Mouse (Mus musculus): Measurements from ENCODE around the gene Klhl10. TPM values are rescaled to one million over a fixed set of nuclear protein-coding genes. Genes with fewer than 3 reads are reported as not detected.
A peak's percentile ranks its signal among the peaks of the same experiment; 100 is the strongest.

The Klhl10 gene
- total and polyA plus RNA-seq, 2 experiments from 2014 or later, result 0.22 to 0.65 TPM

DNA sequence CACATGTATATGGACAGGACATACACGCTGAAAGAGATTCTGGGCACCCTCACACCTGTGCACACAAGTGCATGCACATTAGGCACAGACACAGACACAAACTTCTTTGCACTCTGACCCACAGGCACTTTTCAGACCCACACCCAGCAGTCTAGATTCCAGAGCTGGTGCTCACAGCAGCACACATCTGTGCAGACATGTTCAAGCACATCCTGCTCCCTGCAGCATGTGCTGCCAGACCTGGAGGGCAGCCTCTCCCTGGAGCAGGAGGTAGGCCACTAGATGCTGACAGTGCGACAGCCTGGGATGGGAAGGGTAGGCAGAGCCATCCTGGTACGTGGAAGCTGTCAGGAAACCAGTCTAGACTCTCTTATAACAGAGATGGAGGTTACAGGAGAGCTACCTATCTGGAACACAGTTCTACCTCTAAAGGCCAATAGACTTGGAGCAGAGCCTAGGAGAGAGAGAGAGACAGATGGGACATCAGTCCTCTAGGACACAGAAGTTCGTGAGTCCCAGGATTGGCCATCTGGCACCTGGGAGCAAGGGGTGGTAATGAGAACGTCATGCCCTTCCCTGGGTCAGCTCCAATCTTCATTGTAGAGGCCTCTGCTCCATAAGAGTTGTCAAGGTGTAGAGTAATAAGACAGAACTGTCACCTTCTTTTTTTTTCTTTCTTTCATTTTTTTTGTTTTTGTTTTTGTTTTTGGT lies 34.6 kb upstream of the Klhl10 start:
- H3K4me2 ChIP-seq (ENCODE audit: low read depth, low read length, poor library complexity, severe bottlenecking), result no peak overlapping the region
- H3K27ac ChIP-seq (ENCODE audit: low read depth, low read length), result no peak overlapping the region
- 87% methylated on average over 5 of the region's 5 CpGs for WGBS
- H3K4me3 ChIP-seq (ENCODE audit: low read depth, low read length), result no peak overlapping the region
- H3K36me3 ChIP-seq (ENCODE audit: insufficient read depth, low read length), result peaks cover 9% of the 10 kb centered on the region
- no peaks in the 10 kb centered on the region for H3K9me3 ChIP-seq (ENCODE audit: low read length)
- ATAC-seq (ENCODE audit: low FRiP score) (no peak), DNase-seq (ENCODE audit: low spot score) (no peak)
- no peaks in the 10 kb centered on the region for H3K27me3 ChIP-seq (ENCODE audit: insufficient read depth, low read length)
- no peak overlapping the region for H3K9ac ChIP-seq (replicated peaks; ENCODE audit: low read length, poor library complexity, severe bottlenecking)
- no peak for TF ChIP-seq CTCF (IDR thresholded peaks at IDR 0.05)
- 0 out of 2 replicates have a peak, but pooled peaks cover 4% of the 10 kb centered on the region for H3K4me1 ChIP-seq (ENCODE audit: insufficient read depth, low read length)

DNA sequence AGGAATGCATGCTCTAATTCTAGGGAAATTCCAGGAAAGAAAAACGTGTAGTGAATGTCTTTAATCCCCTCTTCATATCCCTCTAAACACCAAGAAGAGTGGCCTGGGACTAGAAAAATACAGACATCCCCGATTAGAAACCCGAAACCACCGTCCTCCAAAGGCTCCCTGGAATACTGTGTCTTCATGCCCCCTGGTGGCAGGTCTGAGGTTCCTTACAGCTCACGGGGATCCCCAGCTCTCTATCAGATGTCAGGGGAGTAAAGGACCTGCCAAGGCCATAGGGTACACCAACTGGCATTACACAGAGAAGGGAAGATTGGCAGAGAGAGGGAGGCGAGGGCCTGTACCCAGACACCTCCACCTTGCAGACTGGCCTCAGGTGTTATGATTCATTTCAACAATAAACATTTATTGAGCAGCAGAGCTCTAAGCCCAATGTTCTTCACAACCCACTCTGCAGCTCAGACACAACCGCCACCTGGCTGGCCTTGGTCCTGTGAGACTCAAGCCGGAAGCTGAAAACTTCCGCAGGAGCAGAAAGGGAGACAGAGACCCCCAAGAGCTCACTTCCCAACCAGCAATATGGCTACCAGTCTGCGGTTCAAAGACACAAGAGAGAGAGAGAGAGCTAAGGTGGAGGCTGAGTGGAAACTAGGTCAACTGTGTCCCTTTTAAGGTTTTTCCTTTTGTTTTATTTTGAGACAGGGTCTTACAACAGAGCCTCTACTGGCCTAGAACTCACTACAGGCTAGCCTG lies 33.5 kb upstream of the Klhl10 start:
- no peak overlapping the region for H3K9ac ChIP-seq (replicated peaks; ENCODE audit: low read length, poor library complexity, severe bottlenecking)
- peaks cover 9% of the 10 kb centered on the region for H3K36me3 ChIP-seq (ENCODE audit: insufficient read depth, low read length)
- ATAC-seq (ENCODE audit: low FRiP score), result no peak; the same call in 1 of the 2 replicates
- peak; percentile 78 for TF ChIP-seq CTCF (IDR thresholded peaks at IDR 0.05)
- WGBS, result 46% methylated on average over 10 of the region's 10 CpGs
- H3K4me1 ChIP-seq (ENCODE audit: insufficient read depth, low read length), result 0 out of 2 replicates have a peak, but pooled peaks cover 8% of the 10 kb centered on the region
- H3K9me3 ChIP-seq (ENCODE audit: low read length), result no peaks in the 10 kb centered on the region
- no peak overlapping the region for H3K27ac ChIP-seq (ENCODE audit: low read depth, low read length)
- no peak overlapping the region for H3K4me3 ChIP-seq (ENCODE audit: low read depth, low read length)
- H3K27me3 ChIP-seq (ENCODE audit: insufficient read depth, low read length), result no peaks in the 10 kb centered on the region
- no peak overlapping the region for H3K4me2 ChIP-seq (ENCODE audit: low read depth, low read length, poor library complexity, severe bottlenecking)
- peak; percentile 61 for DNase-seq (ENCODE audit: low spot score)

DNA sequence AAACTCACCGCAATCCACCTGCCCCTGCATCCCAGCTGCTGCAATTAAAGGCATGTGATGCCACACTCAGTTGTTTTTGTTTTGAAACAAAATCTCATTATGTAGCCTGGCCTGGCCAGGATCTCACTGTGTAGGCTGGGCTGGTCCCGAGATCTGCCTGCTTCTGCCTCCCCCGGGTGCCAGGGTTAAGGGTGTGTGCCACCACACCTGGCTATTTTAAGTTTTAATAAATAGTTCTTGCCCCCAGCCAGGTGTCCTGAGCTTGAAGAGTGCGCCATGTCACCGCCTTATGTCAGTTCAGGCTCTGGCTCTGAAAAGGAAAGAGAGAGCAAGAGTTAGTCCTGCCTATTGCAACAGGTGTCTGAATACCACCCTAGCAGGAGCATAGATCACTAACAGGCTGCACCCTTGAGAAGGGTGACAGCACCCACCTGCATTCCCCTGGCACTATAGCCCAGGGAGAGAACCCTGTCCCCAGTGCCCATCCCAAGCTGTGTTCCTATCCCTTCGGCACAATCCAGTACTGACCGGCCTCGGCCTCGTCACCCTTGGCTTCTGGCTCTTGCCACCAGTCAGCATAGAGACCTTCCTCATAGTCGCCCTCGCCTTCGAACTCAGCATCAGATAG lies 32.8 kb upstream of the Klhl10 start:
- WGBS, result 96% methylated on average over 12 of the region's 12 CpGs
- Histone ChIP-seq H3K4me2 (ENCODE audit: low read depth, low read length, poor library complexity, severe bottlenecking) (no peak overlapping the region), H3K27ac (ENCODE audit: low read depth, low read length) (no peak overlapping the region), H3K4me3 (ENCODE audit: low read depth, low read length) (no peak overlapping the region), H3K27me3 (ENCODE audit: insufficient read depth, low read length) (no peaks in the 10 kb centered on the region), H3K9ac (replicated peaks; ENCODE audit: low read length, poor library complexity, severe bottlenecking) (no peak overlapping the region), H3K36me3 (ENCODE audit: insufficient read depth, low read length) (peaks cover 9% of the 10 kb centered on the region), H3K4me1 (ENCODE audit: insufficient read depth, low read length) (0 out of 2 replicates have a peak, but pooled peaks cover 12% of the 10 kb centered on the region), H3K9me3 (ENCODE audit: low read length) (no peaks in the 10 kb centered on the region)
- DNase-seq (ENCODE audit: low spot score) (no peak), ATAC-seq (ENCODE audit: low FRiP score) (no peak)
- no peak for TF ChIP-seq CTCF (IDR thresholded peaks at IDR 0.05)

DNA sequence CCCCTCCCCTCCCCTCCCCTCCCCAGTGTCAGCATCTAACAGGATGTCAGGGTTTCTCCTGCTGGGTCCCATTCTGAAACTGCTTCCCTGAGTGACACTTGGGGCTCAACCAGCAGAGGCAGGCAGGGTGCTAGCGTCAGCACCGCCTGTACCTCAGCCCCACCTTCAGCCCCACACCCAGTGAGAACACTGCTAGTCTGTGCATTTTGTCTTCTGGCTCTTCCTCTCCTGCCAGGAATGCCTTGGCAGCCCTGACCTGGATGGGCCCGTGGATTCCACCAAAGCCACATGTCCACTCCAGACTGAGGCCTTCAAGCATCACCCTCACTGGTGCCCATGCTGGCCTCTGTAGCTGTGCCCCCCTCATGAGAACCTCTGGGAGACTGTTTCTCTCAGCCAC lies 32.0 kb upstream of the Klhl10 start:
- DNase-seq (ENCODE audit: low spot score) (no peak), ATAC-seq (ENCODE audit: low FRiP score) (no peak)
- 89% methylated on average over 3 of the region's 3 CpGs for WGBS
- no peak overlapping the region for H3K27ac ChIP-seq (ENCODE audit: low read depth, low read length)
- no peak overlapping the region for H3K4me3 ChIP-seq (ENCODE audit: low read depth, low read length)
- no peak overlapping the region for H3K9ac ChIP-seq (replicated peaks; ENCODE audit: low read length, poor library complexity, severe bottlenecking)
- H3K27me3 ChIP-seq (ENCODE audit: insufficient read depth, low read length), result no peaks in the 10 kb centered on the region
- H3K9me3 ChIP-seq (ENCODE audit: low read length), result no peaks in the 10 kb centered on the region
- no peak overlapping the region for H3K4me2 ChIP-seq (ENCODE audit: low read depth, low read length, poor library complexity, severe bottlenecking)
- no peak for TF ChIP-seq CTCF (IDR thresholded peaks at IDR 0.05)
- H3K4me1 ChIP-seq (ENCODE audit: insufficient read depth, low read length), result peaks cover 12% of the 10 kb centered on the region; the same call in 1 of the 2 replicates
- H3K36me3 ChIP-seq (ENCODE audit: insufficient read depth, low read length), result peaks cover 9% of the 10 kb centered on the region

DNA sequence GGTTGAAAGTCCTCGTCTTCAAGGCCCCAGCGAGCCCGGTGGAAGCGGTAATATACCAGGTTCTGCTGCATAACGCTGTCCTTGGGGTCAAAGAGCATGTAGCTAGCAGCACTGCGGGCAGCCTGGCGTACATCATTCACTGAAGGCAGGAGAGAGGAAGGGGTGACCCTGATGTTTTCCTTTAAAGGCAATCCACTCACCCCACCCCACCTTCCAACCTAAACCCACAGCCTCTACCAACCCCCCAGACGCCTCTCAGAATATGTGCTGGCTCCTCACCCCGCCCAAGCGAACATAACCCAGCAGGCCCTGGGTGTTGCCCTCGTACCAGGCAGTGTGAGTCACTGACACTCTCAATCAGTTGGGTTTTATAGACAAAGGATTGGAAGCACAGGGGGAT lies 30.0 kb upstream of the Klhl10 start:
- DNase-seq (ENCODE audit: low spot score), result no peak
- Histone ChIP-seq H3K27ac (ENCODE audit: low read depth, low read length) (no peak overlapping the region), H3K9me3 (ENCODE audit: low read length) (no peaks in the 10 kb centered on the region), H3K9ac (replicated peaks; ENCODE audit: low read length, poor library complexity, severe bottlenecking) (peak overlapping the region; percentile 13; the same call in 1 of the 2 replicates), H3K4me3 (ENCODE audit: low read depth, low read length) (no peak overlapping the region), H3K27me3 (ENCODE audit: insufficient read depth, low read length) (peaks cover 7% of the 10 kb centered on the region; the same call in 1 of the 2 replicates), H3K4me2 (ENCODE audit: low read depth, low read length, poor library complexity, severe bottlenecking) (no peak overlapping the region), H3K4me1 (ENCODE audit: insufficient read depth, low read length) (peaks cover 17% of the 10 kb centered on the region; the same call in 1 of the 2 replicates), H3K36me3 (ENCODE audit: insufficient read depth, low read length) (peaks cover 9% of the 10 kb centered on the region)
- WGBS, result 84% methylated on average over 11 of the region's 11 CpGs
- TF ChIP-seq CTCF (IDR thresholded peaks at IDR 0.05), result no peak
- no peak for ATAC-seq (ENCODE audit: low FRiP score)
